Mouse (Mus musculus): ENCODE measurements around the gene Diaph2. TPM values are rescaled to one million over a fixed set of nuclear protein-coding genes. Genes with fewer than 3 reads are reported as not detected.

The Diaph2 gene
- polyA plus RNA-seq (2014; fragmentation: Nextera tagmentation; extraction: Ambion mirVana), result 3.5 and 4.3 TPM in 2 replicates

GRCm38 (mm10) chrX:129749571-129750061 lies at the start of gene Diaph2:
Diaph2 (plus strand) TSS chrX:129749742.
- H3K27ac ChIP-seq (ENCODE audit: low read depth, low read length), result peak within 1 kb of the TSS; percentile 29; the same call in 1 of the 2 replicates
- H3K4me3 ChIP-seq (ENCODE audit: low read depth, low read length), result peak within 1 kb of the TSS; percentile 52
- peak within 1 kb of the TSS; percentile 60 for H3K4me2 ChIP-seq
- 13% methylated on average over 40 of the region's 49 CpGs for WGBS (ENCODE audit: insufficient replicate concordance)
- ATAC-seq (replicated peaks; ENCODE audit: insufficient number of reproducible peaks, low FRiP score, low TSS enrichment), result peak; percentile 90
- no peaks in the 10 kb centered on the region for H3K27me3 ChIP-seq (ENCODE audit: control insufficient read depth, insufficient read depth, low read length)
- H3K36me3 ChIP-seq (ENCODE audit: control insufficient read depth, insufficient read depth, low read length), result no peaks in the 10 kb centered on the region
- H3K9ac ChIP-seq (ENCODE audit: low read depth, low read length), result peak within 1 kb of the TSS; percentile 77
- no peaks in the 10 kb centered on the region for H3K4me1 ChIP-seq (ENCODE audit: control insufficient read depth, insufficient read depth, low read length)
- H3K9me3 ChIP-seq (replicated peaks; ENCODE audit: control insufficient read depth, low read length), result no peaks in the 10 kb centered on the region

- ATAC-seq (replicated peaks; ENCODE audit: insufficient number of reproducible peaks, low FRiP score, low TSS enrichment), result no peak
- H3K4me1 ChIP-seq (ENCODE audit: control insufficient read depth, insufficient read depth, low read length), result no peaks in the 10 kb centered on the region
- no peak overlapping the region for H3K4me2 ChIP-seq
- H3K4me3 ChIP-seq (ENCODE audit: low read depth, low read length), result no peak overlapping the region
- no peaks in the 10 kb centered on the region for H3K9me3 ChIP-seq (replicated peaks; ENCODE audit: control insufficient read depth, low read length)
- WGBS (ENCODE audit: insufficient replicate concordance), result 44% methylated on average over 6 of the region's 6 CpGs
- no peak overlapping the region for H3K27ac ChIP-seq (ENCODE audit: low read depth, low read length)
- no peaks in the 10 kb centered on the region for H3K27me3 ChIP-seq (ENCODE audit: control insufficient read depth, insufficient read depth, low read length)
- no peak overlapping the region for H3K9ac ChIP-seq (ENCODE audit: low read depth, low read length)
- no peaks in the 10 kb centered on the region for H3K36me3 ChIP-seq (ENCODE audit: control insufficient read depth, insufficient read depth, low read length)
Observed at GRCm38 (mm10) chrX:129701634-129702312, 47.8 kb upstream of the Diaph2 start.

GRCm38 (mm10) chrX:129709656-129710055 lies 39.9 kb upstream of the Diaph2 start:
- no peaks in the 10 kb centered on the region for H3K36me3 ChIP-seq (ENCODE audit: control insufficient read depth, insufficient read depth, low read length)
- WGBS (ENCODE audit: insufficient replicate concordance), result 72% methylated on average over 2 of the region's 2 CpGs

GRCm38 (mm10) chrX:129728717-129729220 lies 20.8 kb upstream of the Diaph2 start:
- ATAC-seq (replicated peaks; ENCODE audit: insufficient number of reproducible peaks, low FRiP score, low TSS enrichment), result no peak
- 67% methylated on average over 2 of the region's 2 CpGs for WGBS (ENCODE audit: insufficient replicate concordance)
- Histone ChIP-seq H3K4me2 (no peak overlapping the region), H3K4me1 (ENCODE audit: control insufficient read depth, insufficient read depth, low read length) (no peaks in the 10 kb centered on the region), H3K36me3 (ENCODE audit: control insufficient read depth, insufficient read depth, low read length) (no peaks in the 10 kb centered on the region), H3K27ac (ENCODE audit: low read depth, low read length) (no peak overlapping the region), H3K4me3 (ENCODE audit: low read depth, low read length) (no peak overlapping the region), H3K9ac (ENCODE audit: low read depth, low read length) (no peak overlapping the region), H3K27me3 (ENCODE audit: control insufficient read depth, insufficient read depth, low read length) (no peaks in the 10 kb centered on the region), H3K9me3 (replicated peaks; ENCODE audit: control insufficient read depth, low read length) (no peaks in the 10 kb centered on the region)

More at GRCm38 (mm10) chrX:129709656-129710055, 39.9 kb upstream of the Diaph2 start:
- no peak for ATAC-seq (replicated peaks; ENCODE audit: insufficient number of reproducible peaks, low FRiP score, low TSS enrichment)
- Histone ChIP-seq H3K9me3 (replicated peaks; ENCODE audit: control insufficient read depth, low read length) (no peaks in the 10 kb centered on the region), H3K4me1 (ENCODE audit: control insufficient read depth, insufficient read depth, low read length) (no peaks in the 10 kb centered on the region), H3K27ac (ENCODE audit: low read depth, low read length) (no peak overlapping the region), H3K4me2 (no peak overlapping the region), H3K4me3 (ENCODE audit: low read depth, low read length) (no peak overlapping the region), H3K9ac (ENCODE audit: low read depth, low read length) (no peak overlapping the region), H3K27me3 (ENCODE audit: control insufficient read depth, insufficient read depth, low read length) (no peaks in the 10 kb centered on the region)

- no peak overlapping the region for H3K27ac ChIP-seq (ENCODE audit: low read depth, low read length)
- no peaks in the 10 kb centered on the region for H3K9me3 ChIP-seq (replicated peaks; ENCODE audit: control insufficient read depth, low read length)
- no peak for ATAC-seq (replicated peaks; ENCODE audit: insufficient number of reproducible peaks, low FRiP score, low TSS enrichment)
- no peak overlapping the region for H3K4me3 ChIP-seq (ENCODE audit: low read depth, low read length)
- no peak overlapping the region for H3K4me2 ChIP-seq
- no peaks in the 10 kb centered on the region for H3K4me1 ChIP-seq (ENCODE audit: control insufficient read depth, insufficient read depth, low read length)
- H3K9ac ChIP-seq (ENCODE audit: low read depth, low read length), result no peak overlapping the region
- WGBS (ENCODE audit: insufficient replicate concordance), result 13% methylated on average over 1 of the region's 1 CpGs
- H3K36me3 ChIP-seq (ENCODE audit: control insufficient read depth, insufficient read depth, low read length), result no peaks in the 10 kb centered on the region
- no peaks in the 10 kb centered on the region for H3K27me3 ChIP-seq (ENCODE audit: control insufficient read depth, insufficient read depth, low read length)
Observed at GRCm38 (mm10) chrX:129736562-129736961, 13.0 kb upstream of the Diaph2 start.

GRCm38 (mm10) chrX:129739226-129739625 lies 10.3 kb upstream of the Diaph2 start:
- no peak overlapping the region for H3K9ac ChIP-seq (ENCODE audit: low read depth, low read length)
- H3K36me3 ChIP-seq (ENCODE audit: control insufficient read depth, insufficient read depth, low read length), result no peaks in the 10 kb centered on the region
- H3K4me2 ChIP-seq, result no peak overlapping the region
- no peaks in the 10 kb centered on the region for H3K4me1 ChIP-seq (ENCODE audit: control insufficient read depth, insufficient read depth, low read length)
- no peak overlapping the region for H3K27ac ChIP-seq (ENCODE audit: low read depth, low read length)
- H3K4me3 ChIP-seq (ENCODE audit: low read depth, low read length), result no peak overlapping the region
- ATAC-seq (replicated peaks; ENCODE audit: insufficient number of reproducible peaks, low FRiP score, low TSS enrichment), result no peak
- H3K9me3 ChIP-seq (replicated peaks; ENCODE audit: control insufficient read depth, low read length), result no peaks in the 10 kb centered on the region
- H3K27me3 ChIP-seq (ENCODE audit: control insufficient read depth, insufficient read depth, low read length), result no peaks in the 10 kb centered on the region

- Histone ChIP-seq H3K27me3 (ENCODE audit: control insufficient read depth, insufficient read depth, low read length) (no peaks in the 10 kb centered on the region), H3K36me3 (ENCODE audit: control insufficient read depth, insufficient read depth, low read length) (no peaks in the 10 kb centered on the region), H3K4me1 (ENCODE audit: control insufficient read depth, insufficient read depth, low read length) (no peaks in the 10 kb centered on the region), H3K4me2 (no peak overlapping the region), H3K4me3 (ENCODE audit: low read depth, low read length) (no peak overlapping the region), H3K9ac (ENCODE audit: low read depth, low read length) (no peak overlapping the region), H3K27ac (ENCODE audit: low read depth, low read length) (no peak overlapping the region), H3K9me3 (replicated peaks; ENCODE audit: control insufficient read depth, low read length) (no peaks in the 10 kb centered on the region)
- ATAC-seq (replicated peaks; ENCODE audit: insufficient number of reproducible peaks, low FRiP score, low TSS enrichment), result no peak
- 70% methylated on average over 3 of the region's 3 CpGs for WGBS (ENCODE audit: insufficient replicate concordance)
Observed at GRCm38 (mm10) chrX:129742981-129743380, 6.6 kb upstream of the Diaph2 start.

- Histone ChIP-seq H3K4me2 (no peak overlapping the region), H3K4me3 (ENCODE audit: low read depth, low read length) (no peak overlapping the region), H3K4me1 (ENCODE audit: control insufficient read depth, insufficient read depth, low read length) (no peaks in the 10 kb centered on the region), H3K36me3 (ENCODE audit: control insufficient read depth, insufficient read depth, low read length) (no peaks in the 10 kb centered on the region), H3K9me3 (replicated peaks; ENCODE audit: control insufficient read depth, low read length) (no peaks in the 10 kb centered on the region), H3K9ac (ENCODE audit: low read depth, low read length) (no peak overlapping the region), H3K27me3 (ENCODE audit: control insufficient read depth, insufficient read depth, low read length) (no peaks in the 10 kb centered on the region), H3K27ac (ENCODE audit: low read depth, low read length) (no peak overlapping the region)
- WGBS (ENCODE audit: insufficient replicate concordance), result 54% methylated on average over 3 of the region's 3 CpGs
- no peak for ATAC-seq (replicated peaks; ENCODE audit: insufficient number of reproducible peaks, low FRiP score, low TSS enrichment)
Observed at GRCm38 (mm10) chrX:129745976-129746375, 3.6 kb upstream of the Diaph2 start.

- no peaks in the 10 kb centered on the region for H3K27me3 ChIP-seq (ENCODE audit: control insufficient read depth, insufficient read depth, low read length)
- H3K4me2 ChIP-seq, result peak overlapping the region; percentile 60
- no peak overlapping the region for H3K27ac ChIP-seq (ENCODE audit: low read depth, low read length)
- H3K9me3 ChIP-seq (replicated peaks; ENCODE audit: control insufficient read depth, low read length), result no peaks in the 10 kb centered on the region
- no peak for ATAC-seq (replicated peaks; ENCODE audit: insufficient number of reproducible peaks, low FRiP score, low TSS enrichment)
- H3K4me3 ChIP-seq (ENCODE audit: low read depth, low read length), result peak overlapping the region; percentile 52
- no peak overlapping the region for H3K9ac ChIP-seq (ENCODE audit: low read depth, low read length)
- 22% methylated on average over 1 of the region's 1 CpGs for WGBS (ENCODE audit: insufficient replicate concordance)
- H3K36me3 ChIP-seq (ENCODE audit: control insufficient read depth, insufficient read depth, low read length), result no peaks in the 10 kb centered on the region
- H3K4me1 ChIP-seq (ENCODE audit: control insufficient read depth, insufficient read depth, low read length), result no peaks in the 10 kb centered on the region
Observed at GRCm38 (mm10) chrX:129749102-129749501, 440 bp upstream of the Diaph2 start.

Measured in heart, embryonic 11.5 days (tissue).